Mouse (Mus musculus) regulatory T cell (primary cell): Measurements from ENCODE around the gene Mapk8ip1.

Source experiments
- in situ Hi-C: fragments of 300-600 bp; cut with MboI, MseI; formaldehyde crosslinking; loops from one replicate; pipeline ENCODE4 v1.15.1; 2025; ENCODE audit warnings: high pct_unique_total_duplicates

Gene Mapk8ip1

DNA sequence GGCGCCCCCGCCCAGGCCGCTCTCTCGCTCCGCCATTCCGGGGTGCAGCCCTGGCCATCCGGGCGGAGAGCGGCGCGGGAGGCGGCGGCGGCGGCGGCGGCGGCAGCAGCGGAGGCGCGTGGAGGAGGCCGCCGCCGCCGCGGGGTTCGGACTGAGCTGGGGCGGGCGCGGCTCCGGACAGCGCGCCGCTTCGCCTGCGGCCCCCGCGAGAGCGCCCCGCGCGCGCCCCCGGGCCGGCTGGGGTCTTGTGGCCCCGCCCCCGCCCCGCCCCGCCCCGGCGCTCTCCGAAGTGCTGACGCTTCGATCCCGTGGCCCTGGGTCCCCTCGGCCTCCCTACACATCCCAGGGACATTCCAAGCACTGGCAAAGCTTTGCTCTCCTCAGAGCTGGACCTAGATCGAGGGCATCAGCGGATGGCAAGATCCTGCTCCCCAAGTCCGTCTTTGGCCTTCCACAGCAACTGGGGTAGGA, at the start of gene Mapk8ip1:
Gene Mapk8ip1, minus strand, starts transcription at position 173 of the 471 bp plus-strand sequence.
- in situ Hi-C loops, result no loop called here

DNA sequence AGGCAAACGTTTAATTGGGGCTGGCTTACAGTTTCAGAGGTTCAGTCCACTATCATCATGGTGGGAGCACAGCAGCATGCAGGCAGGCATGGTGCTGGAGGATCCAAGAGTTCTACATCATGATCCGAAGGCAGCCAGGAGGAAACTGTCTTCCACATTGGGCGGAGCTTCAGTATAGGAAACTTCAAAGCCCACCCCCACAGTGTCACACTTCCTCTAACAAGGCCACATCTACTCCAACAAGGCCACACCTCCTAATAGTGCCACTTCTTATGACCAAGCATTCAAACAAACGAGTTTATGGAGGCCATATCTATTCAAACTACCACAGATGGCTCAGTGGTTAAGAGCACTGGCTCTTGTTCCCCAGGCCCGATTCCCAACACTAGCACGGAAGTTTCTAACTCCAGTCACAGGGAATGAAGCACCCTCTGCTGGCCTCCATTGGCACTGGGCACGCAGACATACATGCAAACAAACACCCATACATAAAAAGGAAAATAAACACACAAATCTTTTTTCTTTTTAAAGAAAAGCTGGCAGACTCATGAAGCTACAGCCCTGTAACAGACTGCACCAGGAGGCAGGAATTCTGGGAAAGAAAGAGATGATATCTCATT, 46.2 kb upstream of the Mapk8ip1 start:
- in situ Hi-C loops, result no loop called here

DNA sequence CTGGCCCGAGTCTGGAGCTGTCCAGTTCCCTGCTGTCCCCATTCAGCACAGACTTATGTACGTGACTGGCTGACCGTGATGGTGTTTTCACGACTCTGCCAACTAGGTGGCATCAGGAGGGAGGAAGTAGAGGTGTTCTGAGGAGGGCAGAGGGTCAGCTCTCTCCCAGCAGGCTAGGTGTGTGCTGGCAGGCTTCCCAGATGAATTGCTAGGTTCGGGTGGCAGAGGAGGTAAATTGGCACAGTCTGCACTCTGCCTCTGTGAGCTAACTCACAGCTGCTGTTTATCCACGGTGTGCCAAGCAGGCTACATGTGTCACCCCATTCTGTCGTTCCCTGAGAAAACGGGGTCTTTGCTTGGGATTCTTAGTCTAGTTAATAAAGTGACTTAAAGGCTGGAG, 45.6 kb upstream of the Mapk8ip1 start:
- in situ Hi-C loops, result no loop called here

DNA sequence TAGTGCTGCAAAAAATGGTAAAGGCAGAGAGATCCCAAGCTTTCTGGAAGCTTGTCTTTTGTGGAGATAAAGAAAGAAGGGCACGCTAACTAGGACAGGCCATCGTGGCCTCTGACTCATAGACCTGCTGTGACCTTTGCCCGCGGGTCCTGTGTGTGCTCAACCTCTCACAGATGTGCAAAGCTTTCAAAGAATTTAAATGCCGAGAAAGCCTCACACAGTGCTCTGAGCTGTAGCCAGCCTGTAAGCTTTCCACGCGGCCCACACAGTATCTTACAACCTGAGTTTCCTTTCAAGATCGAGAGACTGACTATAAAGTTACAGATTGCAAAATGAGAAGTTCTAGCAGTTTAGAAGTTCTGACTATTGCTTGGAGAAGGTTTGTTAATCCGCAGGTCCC, 44.8 kb upstream of the Mapk8ip1 start:
- in situ Hi-C loops, result no loop called here

DNA sequence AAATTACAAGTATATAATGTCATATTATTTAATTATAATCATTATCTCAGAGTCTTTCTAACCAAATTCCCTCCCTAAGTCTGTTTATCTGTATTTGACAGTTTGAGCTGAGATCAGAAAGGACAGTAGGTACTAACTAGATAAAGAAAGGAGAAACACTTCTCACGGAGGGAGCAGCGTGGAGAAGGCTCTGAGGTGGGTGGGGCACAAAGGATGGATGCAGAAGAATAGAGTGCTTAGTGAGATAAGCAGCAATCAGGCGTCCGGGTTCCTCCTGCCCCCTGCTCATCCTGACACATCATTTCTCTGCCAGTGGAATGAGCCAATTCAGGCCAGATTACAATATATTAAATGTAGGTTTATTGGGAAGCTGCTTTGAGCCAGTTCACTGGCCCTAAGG, 43.3 kb upstream of the Mapk8ip1 start:
- in situ Hi-C loops, result no loop called here

DNA sequence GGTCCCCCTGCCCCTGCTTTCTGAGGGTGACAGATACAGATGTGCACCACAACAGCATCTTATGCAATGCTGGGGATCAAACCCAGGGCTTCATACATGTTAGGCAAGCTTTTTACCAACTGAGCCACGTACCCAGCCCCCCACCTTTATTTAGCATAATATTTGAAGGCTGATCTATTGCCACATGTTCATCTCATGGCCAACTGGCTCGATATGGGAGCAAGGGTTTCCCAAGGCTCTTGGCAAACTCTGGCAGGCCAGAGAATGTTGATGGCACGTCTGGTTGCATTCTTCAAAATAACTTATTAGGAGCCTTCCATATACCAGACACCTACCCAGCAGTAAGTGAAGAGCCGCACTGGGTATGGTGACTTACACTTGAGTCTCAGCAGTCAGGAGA, 42.2 kb upstream of the Mapk8ip1 start:
- in situ Hi-C loops, result no loop called here

DNA sequence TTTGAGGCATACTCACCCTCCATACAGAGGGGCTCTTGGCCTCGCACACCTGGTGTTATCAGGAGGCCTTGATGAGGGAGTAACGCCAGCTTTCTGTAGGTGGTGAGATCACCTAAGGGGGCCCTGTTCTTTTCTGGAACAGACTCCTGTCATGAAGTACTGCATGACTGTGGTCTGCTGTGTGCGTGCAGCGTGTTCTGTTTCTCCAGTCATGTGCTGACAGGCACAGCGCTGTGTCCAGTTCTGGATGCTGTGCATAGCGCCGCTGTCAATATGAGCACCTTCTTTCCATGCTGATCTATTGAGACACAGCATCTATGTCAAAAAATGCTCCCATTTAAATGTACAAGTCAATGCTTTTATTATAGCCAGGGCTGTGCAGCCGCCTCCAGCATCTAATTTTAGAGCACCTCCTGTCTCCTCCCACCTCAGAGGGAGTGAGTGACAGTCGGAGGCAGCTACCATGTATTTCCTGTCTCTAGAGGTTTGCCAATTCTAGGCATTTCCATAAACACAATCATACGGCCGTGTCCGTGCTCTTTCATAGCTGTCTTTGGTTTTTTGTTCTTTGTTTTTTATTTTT, 41.4 kb upstream of the Mapk8ip1 start:
- in situ Hi-C loops, result no loop called here

DNA sequence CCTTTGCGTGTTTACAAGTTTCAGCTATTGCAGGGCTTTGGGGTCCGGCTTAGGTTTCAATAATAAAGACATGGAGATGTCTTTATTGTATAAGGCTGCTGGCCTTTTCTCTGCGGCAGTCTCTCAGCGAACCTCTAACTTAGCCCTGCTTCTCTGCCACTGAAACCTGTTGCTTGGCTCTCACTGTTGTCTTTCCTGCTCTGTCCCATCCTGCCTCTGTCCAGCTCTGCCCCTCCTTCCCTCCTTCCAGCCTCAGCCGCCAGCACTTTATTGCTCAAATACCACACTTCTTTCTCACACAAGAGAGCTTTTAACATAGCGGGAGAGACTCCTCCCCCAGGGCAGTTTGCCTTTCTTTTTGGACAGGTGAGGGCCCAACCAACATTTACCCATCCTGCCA, 39.4 kb upstream of the Mapk8ip1 start:
- in situ Hi-C loops, result no loop called here

DNA sequence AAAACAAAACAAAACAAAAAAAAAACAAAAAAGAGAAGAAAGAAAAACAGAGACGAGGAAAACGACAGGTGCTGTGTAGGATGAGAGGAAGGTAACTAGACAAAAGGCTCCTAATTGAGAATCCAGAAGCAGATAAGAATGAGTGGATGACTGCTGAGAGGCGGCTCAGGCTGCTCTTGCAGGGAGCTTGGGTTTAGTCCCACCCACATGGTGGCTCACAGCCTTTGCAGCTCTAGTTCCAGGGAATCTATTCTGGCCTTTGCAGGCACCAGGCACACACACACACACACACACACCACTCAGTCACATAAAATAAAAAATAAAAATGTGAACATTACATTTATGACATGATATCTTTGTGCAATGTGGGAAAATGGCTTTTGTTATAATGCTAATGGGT, 37.5 kb upstream of the Mapk8ip1 start:
- in situ Hi-C loops, result no loop called here

DNA sequence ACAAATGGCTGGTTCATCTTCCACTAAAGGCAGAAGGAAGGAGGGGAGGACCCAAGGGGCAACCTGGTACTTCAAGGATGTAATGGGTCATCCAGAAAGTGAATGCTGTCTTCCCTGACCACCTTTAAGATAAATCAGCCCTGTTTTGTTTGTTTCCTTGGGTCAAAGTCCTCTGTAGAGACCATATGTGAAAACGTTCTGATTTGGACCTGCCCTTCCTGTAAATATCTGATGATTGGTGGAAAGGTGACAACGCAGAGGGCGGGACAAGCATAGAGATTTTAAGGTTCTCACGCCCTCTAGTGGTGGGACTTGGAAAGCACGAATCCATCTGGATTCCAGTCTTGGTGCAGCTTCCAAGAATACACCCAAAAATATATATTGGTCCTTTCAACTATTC, 36.8 kb upstream of the Mapk8ip1 start:
- in situ Hi-C loops, result no loop called here

DNA sequence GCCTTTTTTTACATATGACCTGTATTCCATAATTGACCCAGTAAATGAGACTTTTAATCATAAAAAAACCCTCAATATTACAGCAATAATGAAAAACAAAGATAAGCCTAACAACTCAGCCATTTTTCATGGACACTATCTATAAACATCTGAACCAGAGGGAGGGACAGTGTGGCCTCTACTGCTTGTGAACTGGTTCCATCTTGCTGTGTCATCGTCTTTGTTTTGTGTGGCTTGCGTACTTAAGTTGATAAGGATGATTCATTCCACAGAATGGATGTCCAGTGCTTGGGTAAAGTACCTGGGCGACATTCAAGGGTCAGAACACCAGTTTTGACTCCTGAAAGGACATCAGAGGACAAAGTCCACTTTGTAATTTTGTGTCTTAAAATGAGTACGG, 36.3 kb upstream of the Mapk8ip1 start:
- in situ Hi-C loops, result no loop called here

DNA sequence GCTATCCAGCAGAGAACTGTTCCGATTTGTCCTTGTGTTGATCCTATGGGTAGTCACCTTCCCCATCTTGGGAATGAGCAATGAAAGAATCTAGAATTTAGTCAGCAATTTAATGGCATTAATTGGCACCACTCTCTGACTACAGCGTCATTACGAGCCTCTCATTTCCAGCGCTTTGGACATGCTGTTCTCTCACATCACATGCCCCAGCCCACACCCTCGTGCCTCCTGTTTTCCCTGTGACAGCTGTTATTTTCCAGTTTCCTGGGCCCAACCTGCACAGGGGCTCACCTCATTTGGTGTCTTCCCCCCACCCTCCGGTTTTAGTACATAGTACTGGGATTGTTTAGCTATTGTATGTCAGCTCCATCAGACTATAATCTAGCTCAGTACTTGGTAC, 34.0 kb upstream of the Mapk8ip1 start:
- in situ Hi-C loops, result no loop called here

DNA sequence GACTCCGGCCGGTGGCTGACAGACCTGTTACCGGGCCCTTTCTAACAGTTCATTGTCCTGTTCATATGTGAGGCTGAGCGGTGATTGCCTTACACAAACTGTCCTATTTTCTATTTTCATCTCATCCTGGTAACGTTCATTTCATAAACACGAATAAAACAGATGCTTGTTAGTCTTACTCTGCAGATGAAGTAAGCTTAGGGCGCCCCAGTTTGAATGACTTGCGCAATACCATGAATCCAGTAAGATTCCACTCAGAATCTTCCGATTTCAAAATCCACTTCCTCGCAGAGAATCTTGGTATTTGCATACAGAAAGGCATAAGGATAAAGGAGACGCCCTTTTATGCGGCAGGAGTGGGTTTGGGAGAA, 33.3 kb upstream of the Mapk8ip1 start:
- in situ Hi-C loops, result loop anchor here (5.0 kb wide), 1 partner anchor 57 kb away; no protein-coding TSS in a partner anchor

DNA sequence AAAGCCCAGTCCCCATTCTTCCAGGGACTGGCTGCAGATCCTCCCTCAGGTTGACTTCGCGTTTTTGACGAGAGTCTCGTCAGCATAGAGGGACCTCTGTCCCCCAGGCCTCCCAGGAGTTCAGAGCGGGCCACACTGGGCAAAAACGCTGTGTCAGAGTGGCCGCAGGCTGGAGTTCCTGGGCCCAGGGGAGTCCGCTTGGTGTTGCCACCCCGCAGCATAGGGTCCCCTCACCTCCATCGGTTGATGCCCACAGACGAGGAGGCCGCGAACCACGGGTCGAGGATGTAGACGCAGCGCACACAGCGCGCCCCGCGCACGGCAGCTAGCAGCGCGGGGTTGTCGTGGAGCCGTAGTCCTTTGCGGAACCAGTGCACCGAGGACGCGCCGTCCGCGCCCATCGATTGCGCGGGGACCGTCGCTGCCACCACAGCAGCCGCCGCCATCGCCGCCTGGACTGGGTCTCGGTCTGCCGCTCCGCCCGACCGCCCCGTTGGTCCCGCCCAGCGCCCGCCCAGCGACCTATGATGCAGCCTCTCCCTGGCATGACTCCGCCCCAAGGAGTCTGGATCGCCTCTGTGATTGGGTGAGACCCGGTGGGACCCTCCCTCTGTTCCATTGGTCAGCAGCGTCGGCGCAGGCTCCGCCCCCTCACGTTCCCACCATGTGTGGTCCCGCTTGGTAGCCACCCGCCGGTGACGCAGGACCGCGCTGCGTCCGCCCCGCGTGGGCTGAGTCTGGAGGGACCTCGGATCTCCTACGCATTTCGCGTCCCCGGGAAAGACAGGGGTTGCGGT, 32.7 kb upstream of the Mapk8ip1 start, which contains the start of gene Cry2:
Gene Cry2, minus strand, starts transcription at position 466 of the 797 bp plus-strand sequence.
- in situ Hi-C loops, result loop anchor here (5.0 kb wide), 1 partner anchor 56 kb away; no protein-coding TSS in a partner anchor

DNA sequence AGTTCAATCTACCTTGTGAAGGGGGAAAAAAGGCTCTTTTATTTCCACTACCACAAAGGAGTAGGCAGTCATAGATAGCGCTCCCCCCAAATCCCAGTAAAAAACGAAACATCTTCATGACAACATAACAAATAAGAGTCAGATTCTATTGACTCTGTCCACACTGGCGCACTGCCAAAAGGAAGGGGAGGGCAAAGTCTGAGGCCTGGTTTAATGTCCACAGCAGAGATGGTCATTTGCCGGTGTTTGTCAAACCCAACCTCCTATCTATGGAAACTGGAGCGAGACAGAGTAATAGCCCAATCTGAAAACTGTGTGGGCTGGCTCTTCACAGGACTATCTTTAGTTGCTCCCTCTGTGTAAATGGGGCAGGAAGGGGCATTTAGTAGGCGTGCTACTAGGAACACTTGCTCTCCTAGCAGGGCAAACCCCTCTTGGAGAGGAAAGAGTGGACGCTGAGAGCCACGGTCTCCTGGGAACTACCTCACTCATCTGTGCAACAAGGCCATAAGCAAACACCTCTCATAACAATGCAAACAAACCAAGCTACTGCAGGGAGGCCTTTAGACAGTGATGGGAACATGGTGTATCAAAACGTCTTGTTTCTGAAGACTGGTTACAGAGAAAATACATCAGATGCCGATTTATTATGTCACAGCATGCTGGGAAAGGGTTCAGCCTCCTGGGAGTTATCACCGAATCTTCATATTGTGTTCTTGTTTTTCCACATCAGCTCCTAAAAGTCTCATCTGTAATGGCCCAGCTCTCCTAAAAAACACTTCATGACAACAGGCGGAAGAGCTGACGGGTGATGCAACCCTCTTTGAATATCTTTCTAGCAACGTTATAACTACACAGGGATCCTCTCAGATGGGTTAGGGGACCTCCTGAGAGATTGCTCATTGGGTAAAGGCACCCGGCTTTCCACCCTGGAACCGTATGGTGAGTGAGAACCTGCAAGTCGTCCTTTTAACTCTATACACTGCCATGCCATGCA, 31.5 kb upstream of the Mapk8ip1 start:
- in situ Hi-C loops, result loop anchor here (5.0 kb wide), 1 partner anchor 55 kb away; no protein-coding TSS in a partner anchor

DNA sequence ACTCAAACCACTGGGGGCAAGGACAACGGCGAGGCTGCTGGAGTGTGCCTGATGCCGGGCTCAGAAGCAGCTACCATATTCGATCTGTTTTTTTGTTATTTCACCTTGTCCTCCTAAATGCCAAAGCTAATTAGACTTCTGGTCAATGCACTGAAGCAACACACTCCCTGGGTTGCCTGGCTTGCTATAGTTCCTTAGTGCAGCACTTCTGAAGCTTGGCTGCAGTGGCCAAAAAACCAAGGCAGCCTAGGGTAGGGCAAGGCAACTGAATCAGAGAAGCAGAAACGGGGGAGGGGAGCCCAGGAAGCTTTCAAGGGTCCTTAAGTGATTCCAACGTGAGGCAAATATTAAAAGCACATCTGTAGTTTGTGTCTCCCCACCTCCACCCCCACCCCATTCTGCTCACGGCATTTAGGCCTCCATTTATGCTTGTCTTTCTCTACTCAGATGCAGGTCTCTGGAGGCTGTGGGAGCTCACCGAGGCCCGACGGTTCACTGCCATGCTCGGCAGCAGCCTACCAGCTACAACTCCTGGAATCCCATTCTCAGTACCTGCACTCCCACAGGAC, 30.6 kb upstream of the Mapk8ip1 start:
- in situ Hi-C loops, result loop anchor here (5.0 kb wide), 1 partner anchor 54 kb away; no protein-coding TSS in a partner anchor

DNA sequence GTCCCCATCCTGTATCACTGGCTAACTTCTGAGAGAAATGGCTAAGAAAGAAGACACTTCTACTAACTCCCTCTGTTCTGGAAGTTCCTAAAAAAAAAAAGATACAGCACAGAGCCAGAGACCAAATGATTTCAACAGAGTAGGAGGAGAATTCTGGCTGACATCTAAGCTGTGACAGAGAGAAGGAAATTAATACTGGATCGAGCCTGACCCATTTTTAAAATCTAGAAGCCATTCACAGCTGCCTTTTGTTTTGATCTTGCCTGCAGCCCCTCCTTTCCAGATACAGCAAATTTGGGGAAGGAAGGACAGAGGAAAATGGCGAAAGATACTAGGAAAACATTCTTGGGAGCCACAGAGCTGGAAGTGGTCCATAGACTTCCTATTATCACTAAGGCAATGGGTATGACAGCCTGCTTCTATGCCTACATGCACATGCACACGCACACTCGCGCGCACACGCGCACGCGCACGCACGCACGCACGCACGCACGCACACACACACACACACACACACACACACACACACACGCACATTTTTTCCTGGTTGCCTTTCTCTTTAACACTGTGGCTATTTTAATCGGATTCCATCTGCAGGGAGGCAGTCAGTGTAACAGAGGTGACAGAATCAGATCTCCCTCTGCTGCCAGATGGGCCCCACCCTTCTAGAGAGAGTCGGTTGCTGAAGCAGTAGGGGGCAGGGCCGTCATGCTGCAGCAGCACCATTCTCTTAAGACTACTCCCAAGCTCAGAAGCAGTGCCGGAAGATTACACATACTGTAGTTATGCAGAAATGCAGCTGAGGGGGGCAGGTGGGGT, 29.9 kb upstream of the Mapk8ip1 start:
- in situ Hi-C loops, result loop anchor here (5.0 kb wide), 1 partner anchor 54 kb away; no protein-coding TSS in a partner anchor

DNA sequence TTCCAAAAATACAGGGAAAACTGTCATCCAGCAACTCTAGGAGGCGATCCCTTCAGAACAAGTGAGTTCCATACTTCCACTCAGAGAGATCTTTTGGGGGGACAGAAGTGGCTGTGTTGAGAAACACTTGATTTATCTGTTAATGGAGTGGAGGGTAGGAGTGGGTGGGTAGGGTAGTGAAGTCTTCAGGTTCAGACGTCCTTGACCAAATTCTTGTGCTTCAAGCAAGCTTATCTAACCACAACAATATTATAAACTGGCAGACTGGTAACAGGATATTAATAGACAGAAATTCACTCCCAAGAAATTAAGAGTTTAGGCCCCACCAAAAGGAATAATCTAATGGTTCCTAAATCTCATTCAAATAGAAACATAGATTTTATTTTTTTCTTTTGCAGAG, 29.0 kb upstream of the Mapk8ip1 start:
- in situ Hi-C loops, result loop anchor here (5.0 kb wide), 1 partner anchor 53 kb away; no protein-coding TSS in a partner anchor

DNA sequence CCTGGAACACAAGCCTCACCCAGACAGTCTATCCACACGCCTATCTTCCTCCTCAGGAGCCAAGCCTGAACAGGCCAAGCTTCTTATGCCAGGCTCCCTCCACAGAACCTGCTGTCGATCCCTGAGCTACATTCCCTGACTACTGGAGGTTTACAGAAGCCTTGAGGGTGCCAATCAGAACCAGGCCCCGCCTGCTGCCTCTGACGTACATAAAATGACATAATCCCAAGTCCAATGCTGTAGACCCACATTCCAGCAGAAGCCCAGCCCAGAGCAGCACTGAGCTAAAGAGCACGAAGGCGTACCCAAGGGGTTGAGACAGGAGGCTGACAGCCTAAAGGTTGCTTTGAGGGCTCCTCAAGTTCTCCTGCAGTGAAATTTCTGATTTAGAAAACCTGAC, 26.8 kb upstream of the Mapk8ip1 start:
- in situ Hi-C loops, result no loop called here

DNA sequence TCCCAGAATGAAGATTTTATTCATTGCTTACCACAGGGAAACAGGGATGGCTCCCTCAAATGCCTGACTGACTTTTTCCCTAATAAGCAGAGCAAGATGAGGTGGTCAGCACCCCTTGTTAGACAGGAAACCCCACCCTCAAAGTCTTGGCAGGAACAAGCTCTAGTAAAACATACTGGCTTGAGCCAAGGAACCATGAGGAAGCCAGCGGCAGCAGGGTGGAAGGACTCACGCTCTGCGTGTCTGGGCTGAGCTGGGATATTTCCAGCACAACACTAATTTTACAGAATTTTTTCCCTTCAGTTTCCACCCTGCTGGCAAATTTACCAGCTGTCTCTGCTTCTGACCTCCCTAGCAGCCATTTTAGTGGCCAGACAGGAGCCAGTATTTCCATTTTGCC, 25.4 kb upstream of the Mapk8ip1 start:
- in situ Hi-C loops, result no loop called here
